Mouse (Mus musculus) bone marrow macrophage, adult 2 months (primary cell): Measurements from ENCODE around the gene Fgfr2.

Source experiments
- CTCF ChIP-seq: IDR thresholded peaks from 2 replicates; pipeline ENCODE4 v1.5.1; 2012; ENCODE audit warnings: low read depth, mild to moderate bottlenecking, low read length, moderate library complexity
- POLR2A ChIP-seq: IDR thresholded peaks from 2 replicates; pipeline ENCODE4 v1.6.1; 2012; ENCODE audit warnings: mild to moderate bottlenecking, low read depth, low read length, borderline replicate concordance

DNA sequence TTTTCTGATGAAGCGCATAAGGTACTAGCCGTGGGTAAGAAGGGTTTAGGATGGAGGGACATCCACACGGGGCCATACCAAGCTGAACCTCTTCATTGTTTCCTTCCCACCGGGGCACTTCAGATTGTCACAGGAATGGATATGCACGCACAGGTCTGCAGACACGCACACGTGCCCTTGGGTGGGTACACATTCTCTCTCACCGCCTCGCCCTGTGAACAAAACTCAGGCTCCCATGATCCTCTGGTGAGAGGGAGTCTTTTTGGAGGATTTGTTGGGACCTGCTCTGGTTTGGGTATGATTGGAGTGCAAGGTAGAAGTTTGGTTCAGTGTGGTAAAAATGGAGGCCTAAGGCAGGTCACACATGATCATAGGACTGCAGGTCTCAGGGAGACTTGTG, 2190.2 kb downstream of the Fgfr2 start:
- TF ChIP-seq CTCF (no peak), POLR2A (no peak)
